Mouse (Mus musculus) left cerebral cortex, adult 18-20 months (tissue): ENCODE results near the gene Gnaq. TPM values are rescaled to one million over a fixed set of nuclear protein-coding genes. Genes with fewer than 3 reads are reported as not detected.

Experiments used
- DNase-seq, 2 experiments: peaks; one replicate each; pipeline ENCODE4 v3.0.0; 2021 to 2022; ENCODE audit warnings: low spot score in 2 of 2, mixed read lengths in 1 of 2
- long read RNA-seq, 2 experiments: library from polyadenylated mRNA; stranded (forward); transcript quantifications; one replicate each; pipeline ENCODE4 v2.0.0; 2021
- total RNA-seq, 2 experiments: library from RNA; stranded (reverse); gene quantifications; 2 replicates each; pipeline ENCODE4 v1.2.3; 2021

Gnaq gene
- total RNA-seq, result 100 to 1,000 TPM; 156 to 160 TPM
- long read RNA-seq, experiment 1, full-length matches to known transcripts, result 11 of 42 reads
- long read RNA-seq, experiment 1, partial matches to known transcripts, result 0 of 42 reads
- long read RNA-seq, experiment 1, other reads (novel, unspliced or antisense), result 31 of 42 reads
- long read RNA-seq, experiment 2, full-length matches to known transcripts, result 5 of 34 reads
- long read RNA-seq, experiment 2, partial matches to known transcripts, result 1 of 34 reads
- long read RNA-seq, experiment 2, other reads (novel, unspliced or antisense), result 28 of 34 reads

DNA sequence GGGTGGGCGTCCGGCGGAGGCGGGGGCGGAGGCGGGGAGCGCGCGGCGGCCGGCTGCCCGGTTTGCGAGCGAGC lies at the start of gene Gnaq:
Gene Gnaq (plus strand): TSS at position 41 of the 74 bp plus-strand sequence.
- DNase-seq, result no peak

DNA sequence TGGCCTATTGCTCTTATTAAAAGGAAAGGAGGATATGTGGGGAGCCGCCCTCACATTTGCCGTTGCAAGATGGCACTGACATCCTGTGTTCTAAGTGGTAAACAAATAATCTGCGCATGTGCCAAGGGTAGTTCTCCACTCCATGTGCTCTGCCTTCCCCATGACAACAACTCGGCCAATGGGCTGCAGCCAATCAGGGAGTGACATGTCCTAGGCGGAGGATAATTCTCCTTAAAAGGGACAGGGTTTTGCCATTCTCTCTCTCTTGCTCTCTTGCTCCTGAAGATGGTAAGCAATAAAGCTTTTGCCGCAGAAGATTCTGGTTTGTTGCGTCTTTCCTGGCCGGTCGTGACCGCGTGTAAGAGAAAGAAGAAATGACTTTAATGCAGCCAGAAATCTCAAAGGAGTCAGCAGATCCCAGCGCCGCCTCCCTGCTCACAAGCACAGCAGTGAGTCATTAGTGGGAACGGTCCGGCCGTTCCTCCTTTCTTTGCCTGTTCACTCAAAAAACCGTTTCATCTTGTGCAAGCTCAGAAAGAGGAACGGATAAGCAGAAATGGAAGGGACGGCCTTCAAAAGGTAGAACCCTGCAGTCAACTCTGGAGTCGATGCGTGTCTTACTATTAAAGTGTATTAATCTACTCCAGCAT lies 48.5 kb upstream of the Gnaq start:
- DNase-seq, result peak in 1 of 2 experiments; percentile 10

- DNase-seq, result no peak
These were observed 47.4 kb upstream of the Gnaq start for GRCm38 (mm10) chr19:16085248-16085647.

DNA sequence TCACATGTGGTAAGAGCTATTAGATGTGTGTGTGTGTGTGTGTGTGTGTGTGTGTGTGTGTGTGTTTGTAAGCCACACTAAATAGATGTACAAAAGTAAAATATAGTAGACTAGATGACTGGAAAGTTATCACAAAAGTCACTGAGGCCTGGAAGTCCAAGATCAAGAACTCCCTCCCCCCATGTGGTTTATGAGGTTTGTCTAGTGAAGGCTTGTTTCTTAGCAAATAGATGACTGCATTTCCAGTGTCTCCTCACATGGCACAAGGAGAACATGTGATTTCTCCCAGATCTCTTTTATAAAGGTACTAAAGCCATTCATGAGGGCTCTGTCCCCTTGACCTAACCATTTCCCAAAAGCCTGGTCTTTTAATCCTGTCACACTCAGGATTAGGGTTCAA lies 46.5 kb upstream of the Gnaq start:
- DNase-seq, result no peak

- no peak for DNase-seq
These were observed 46.0 kb upstream of the Gnaq start for GRCm38 (mm10) chr19:16086581-16086980.

GRCm38 (mm10) chr19:16087391-16087790 lies 45.2 kb upstream of the Gnaq start:
- no peak for DNase-seq

DNA sequence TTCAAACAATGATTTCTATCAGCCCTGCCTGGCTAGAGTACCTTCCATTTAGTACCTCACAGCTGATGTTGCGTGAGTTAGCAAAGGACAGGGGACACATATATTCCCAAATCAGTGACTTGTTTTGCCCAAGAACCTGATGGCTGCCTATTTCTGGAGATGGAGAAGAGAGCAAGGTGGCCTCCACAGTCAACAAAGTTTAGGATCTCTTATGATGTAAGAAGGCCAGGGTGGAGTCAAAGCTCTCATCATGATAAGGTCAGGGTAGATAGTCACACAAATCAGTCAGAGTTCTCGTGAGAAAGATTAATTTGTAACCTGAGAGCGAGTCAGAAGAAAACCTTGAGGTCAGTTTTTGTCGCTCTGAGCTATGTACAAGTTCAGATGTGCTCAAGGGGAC lies 39.0 kb upstream of the Gnaq start:
- no peak for DNase-seq

GRCm38 (mm10) chr19:16109901-16110300 lies 22.7 kb upstream of the Gnaq start:
- no peak for DNase-seq

DNA sequence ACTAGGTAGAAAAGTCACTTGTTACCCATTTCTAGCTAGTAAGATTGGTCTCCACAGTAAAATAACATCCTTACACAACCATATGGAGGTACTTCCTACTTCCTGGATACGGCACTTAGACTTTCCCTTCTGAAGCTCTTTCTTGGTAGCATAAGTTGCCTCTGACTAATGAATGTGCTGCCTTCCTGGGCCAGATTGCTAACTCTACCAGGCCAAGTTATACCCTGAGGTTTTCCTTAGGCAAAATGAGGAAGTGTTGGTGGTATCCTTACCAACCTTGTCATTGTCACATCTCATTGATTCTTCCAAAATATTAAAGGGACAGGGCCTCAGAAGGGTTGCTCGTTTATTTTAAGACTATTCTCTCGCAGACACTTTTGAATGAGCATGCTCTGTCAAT lies 22.0 kb upstream of the Gnaq start:
- no peak for DNase-seq

DNA sequence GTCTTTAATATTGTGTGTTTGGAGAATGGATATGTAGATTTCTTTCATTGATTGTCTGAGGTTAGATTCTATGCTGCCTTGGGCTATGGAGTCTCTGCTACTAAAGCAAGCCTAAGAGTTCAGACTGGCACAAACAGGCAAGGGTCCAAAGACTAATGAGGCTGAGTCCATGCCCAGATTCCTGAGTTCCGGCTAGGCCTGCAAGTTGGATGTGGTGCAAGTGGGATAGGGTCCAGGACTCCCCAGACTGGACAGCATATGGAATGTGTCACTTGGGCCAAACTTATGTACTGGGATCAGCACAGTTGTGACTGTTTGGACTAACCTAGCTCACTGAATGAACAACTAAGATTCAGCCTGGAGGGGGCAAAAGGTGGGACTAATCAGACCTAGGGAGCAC lies 19.3 kb upstream of the Gnaq start:
- peak in 1 of 2 experiments; percentile 22 for DNase-seq

DNA sequence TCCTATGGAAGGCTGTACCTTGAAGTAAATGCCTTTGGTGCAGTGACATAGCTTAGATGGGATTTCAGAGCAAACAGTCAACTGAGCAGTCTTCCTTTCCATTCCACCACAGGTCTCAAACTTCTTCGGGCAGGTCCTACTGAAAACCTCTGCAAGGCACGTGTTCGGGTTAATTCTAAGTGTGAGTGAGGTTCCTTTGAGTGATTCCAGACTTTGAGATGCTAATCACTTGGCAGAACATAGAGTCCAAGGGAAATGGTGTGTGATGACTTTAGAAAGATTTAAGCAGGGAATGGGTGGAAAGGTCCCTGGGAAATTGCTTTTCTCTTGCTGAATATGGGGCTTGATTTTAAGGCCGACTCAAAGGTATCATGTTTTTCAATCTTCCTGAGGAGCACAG lies 14.2 kb upstream of the Gnaq start:
- no peak for DNase-seq

GRCm38 (mm10) chr19:16121301-16121700 lies 11.3 kb upstream of the Gnaq start:
- no peak for DNase-seq

DNA sequence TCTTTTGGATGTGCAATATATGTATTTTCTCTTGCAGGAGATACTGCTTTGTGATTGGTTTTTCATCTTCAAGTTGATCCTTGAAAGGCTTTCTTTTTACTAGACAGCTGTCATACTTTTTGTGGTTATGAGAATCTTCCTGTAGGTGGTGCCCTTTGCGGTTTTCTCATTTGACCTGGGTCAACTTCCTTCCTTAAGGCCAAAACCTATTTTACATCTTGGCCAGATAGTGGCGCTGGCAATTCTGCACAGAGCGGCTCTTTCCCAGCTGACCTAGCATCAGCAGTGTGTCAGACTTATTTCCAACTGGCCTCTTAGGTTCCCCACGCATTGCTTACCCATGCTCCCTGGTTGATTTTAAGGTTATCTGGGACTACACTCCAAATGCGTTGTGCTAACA lies 3.9 kb upstream of the Gnaq start:
- no peak for DNase-seq

- no peak for DNase-seq
These were observed 3.5 kb upstream of the Gnaq start for GRCm38 (mm10) chr19:16129171-16129570.

DNA sequence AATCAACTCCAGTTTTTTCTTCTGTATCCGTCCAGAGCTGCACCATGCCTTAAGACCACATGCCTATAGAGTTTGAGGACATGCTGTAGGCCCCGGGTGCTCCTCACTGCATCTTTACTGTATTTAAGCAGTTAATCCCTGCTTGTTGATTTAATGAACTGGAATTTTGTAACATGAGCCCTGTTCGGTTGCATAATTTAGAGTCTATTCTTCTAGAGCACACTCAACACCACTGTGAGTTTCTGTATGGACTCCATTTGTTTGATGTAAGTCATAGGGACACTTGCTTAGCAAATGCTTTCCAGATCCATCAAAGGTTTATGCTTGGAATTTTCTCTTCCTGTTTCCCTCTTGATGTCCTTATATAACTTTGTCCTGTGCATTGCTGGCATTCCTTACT lies 2.2 kb upstream of the Gnaq start:
- no peak for DNase-seq

DNA sequence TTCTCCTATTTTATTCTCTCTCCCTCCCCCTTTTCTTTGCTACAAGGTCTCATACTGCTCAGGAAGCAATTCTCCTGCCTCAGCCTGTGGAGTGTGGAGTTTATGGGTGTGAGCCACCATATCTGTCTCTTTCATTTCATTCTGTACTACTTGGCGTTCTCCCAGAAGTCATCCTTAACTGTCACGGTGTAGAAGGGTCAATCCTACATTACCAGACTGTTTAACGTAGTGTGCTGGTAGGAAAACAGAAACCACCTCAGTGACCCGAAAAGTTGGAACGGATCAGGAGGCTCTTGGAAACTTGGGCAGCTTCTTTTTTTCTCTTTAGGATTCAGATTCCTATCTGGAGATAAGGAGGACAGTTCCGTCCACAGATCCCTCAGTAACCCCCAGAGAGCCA lies 800 bp upstream of the Gnaq start:
- no peak for DNase-seq

- DNase-seq, result peak; percentile 85 to 91
These were observed 266 bp upstream of the Gnaq start for GRCm38 (mm10) chr19:16132340-16132790.

GRCm38 (mm10) chr19:16132865-16133720 lies 462 bp downstream of the Gnaq start:
- DNase-seq, result peak; percentile 59 to 61

GRCm38 (mm10) chr19:16133721-16134570 lies 1.3 kb downstream of the Gnaq start:
- DNase-seq, result peak in 1 of 2 experiments; percentile 36

- no peak for DNase-seq
These were observed 5.5 kb downstream of the Gnaq start for GRCm38 (mm10) chr19:16138064-16138580.

GRCm38 (mm10) chr19:16140710-16141109 lies 8.1 kb downstream of the Gnaq start:
- no peak for DNase-seq
